Mouse (Mus musculus): ENCODE results near the gene Esr2. TPM values are rescaled to one million over a fixed set of nuclear protein-coding genes. Genes with fewer than 3 reads are reported as not detected.

Gene Esr2
- total and polyA plus RNA-seq, 2 experiments from 2014 or later: 0.14 to 1.2 TPM

GRCm38 (mm10) chr12:76128306-76128705 lies 48.8 kb downstream of the Esr2 start:
- ATAC-seq (ENCODE audit: insufficient read depth, low read depth) (no peak), DNase-seq (ENCODE audit: low spot score) (no peak)
- no peak overlapping the region for H3K4me2 ChIP-seq (ENCODE audit: low read depth, low read length)
- 54% methylated on average over 3 of the region's 3 CpGs for WGBS
- no peaks in the 10 kb centered on the region for H3K27me3 ChIP-seq (ENCODE audit: control insufficient read depth, insufficient read depth, low read length)
- no peaks in the 10 kb centered on the region for H3K36me3 ChIP-seq (replicated peaks; ENCODE audit: control insufficient read depth, insufficient read depth, low read length)
- H3K9me3 ChIP-seq (replicated peaks; ENCODE audit: control insufficient read depth, low read length): no peaks in the 10 kb centered on the region
- no peak overlapping the region for H3K4me3 ChIP-seq (ENCODE audit: low read depth, low read length)
- no peak overlapping the region for H3K9ac ChIP-seq (replicated peaks; ENCODE audit: low read depth, low read length)
- H3K27ac ChIP-seq (ENCODE audit: low read depth): no peak overlapping the region
- TF ChIP-seq CTCF (IDR thresholded peaks at IDR 0.05; ENCODE audit: low read depth): no peak
- TF ChIP-seq EP300 (IDR thresholded peaks at IDR 0.05; ENCODE audit: low read depth): no peak
- 0 out of 2 replicates have a peak, but pooled peaks cover 3% of the 10 kb centered on the region for H3K4me1 ChIP-seq (ENCODE audit: control insufficient read depth, insufficient read depth)

- no peak overlapping the region for H3K4me3 ChIP-seq (ENCODE audit: low read depth, low read length)
- H3K9me3 ChIP-seq (replicated peaks; ENCODE audit: control insufficient read depth, low read length): no peaks in the 10 kb centered on the region
- H3K4me2 ChIP-seq (ENCODE audit: low read depth, low read length): no peak overlapping the region
- no peak overlapping the region for H3K9ac ChIP-seq (replicated peaks; ENCODE audit: low read depth, low read length)
- no peak for ATAC-seq (ENCODE audit: insufficient read depth, low read depth)
- H3K4me1 ChIP-seq (ENCODE audit: control insufficient read depth, insufficient read depth): no peaks in the 10 kb centered on the region
- 78% methylated on average over 6 of the region's 6 CpGs for whole genome bisulfite sequencing
- no peaks in the 10 kb centered on the region for H3K27me3 ChIP-seq (ENCODE audit: control insufficient read depth, insufficient read depth, low read length)
- H3K36me3 ChIP-seq (replicated peaks; ENCODE audit: control insufficient read depth, insufficient read depth, low read length): no peaks in the 10 kb centered on the region
- TF ChIP-seq CTCF (IDR thresholded peaks at IDR 0.05; ENCODE audit: low read depth) (no peak), EP300 (IDR thresholded peaks at IDR 0.05; ENCODE audit: low read depth) (no peak)
- H3K27ac ChIP-seq (ENCODE audit: low read depth): no peak overlapping the region
- DNase-seq (ENCODE audit: low spot score): no peak
These were observed 53.8 kb downstream of the Esr2 start for GRCm38 (mm10) chr12:76123223-76123622.

GRCm38 (mm10) chr12:76117632-76118153 lies 59.4 kb downstream of the Esr2 start:
- H3K4me3 ChIP-seq (ENCODE audit: low read depth, low read length): no peak overlapping the region
- WGBS: 29% methylated on average over 4 of the region's 4 CpGs
- TF ChIP-seq EP300 (IDR thresholded peaks at IDR 0.05; ENCODE audit: low read depth) (peak; percentile 52; the same call in 1 of the 2 replicates), CTCF (IDR thresholded peaks at IDR 0.05; ENCODE audit: low read depth) (no peak)
- DNase-seq (ENCODE audit: low spot score) (peak; percentile 81), ATAC-seq (ENCODE audit: insufficient read depth, low read depth) (peak; percentile 94)
- no peaks in the 10 kb centered on the region for H3K9me3 ChIP-seq (replicated peaks; ENCODE audit: control insufficient read depth, low read length)
- no peak overlapping the region for H3K4me2 ChIP-seq (ENCODE audit: low read depth, low read length)
- H3K4me1 ChIP-seq (ENCODE audit: control insufficient read depth, insufficient read depth): 0 out of 2 replicates have a peak, but pooled peaks cover 3% of the 10 kb centered on the region
- no peak overlapping the region for H3K9ac ChIP-seq (replicated peaks; ENCODE audit: low read depth, low read length)
- no peaks in the 10 kb centered on the region for H3K36me3 ChIP-seq (replicated peaks; ENCODE audit: control insufficient read depth, insufficient read depth, low read length)
- H3K27ac ChIP-seq (ENCODE audit: low read depth): peak overlapping the region; percentile 87
- H3K27me3 ChIP-seq (ENCODE audit: control insufficient read depth, insufficient read depth, low read length): no peaks in the 10 kb centered on the region

DNA sequence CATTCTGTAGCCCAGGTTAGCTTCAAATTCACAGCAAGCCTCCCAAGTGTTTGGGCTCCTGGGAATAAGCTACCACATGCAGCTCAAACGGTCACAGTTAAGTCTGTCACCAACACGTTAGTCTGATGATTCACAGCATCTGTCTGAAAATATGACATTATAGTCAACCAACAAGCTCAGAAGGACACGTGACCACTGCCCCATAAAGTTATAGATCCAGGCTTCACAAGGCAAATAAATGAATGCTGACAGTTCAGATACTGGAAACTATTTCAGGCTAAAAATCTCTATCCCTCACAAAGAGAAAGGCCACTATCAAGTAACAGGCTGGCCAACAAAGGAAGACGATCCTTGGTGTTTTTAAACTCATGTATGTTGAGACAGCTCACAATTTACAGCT lies 60.5 kb downstream of the Esr2 start:
- H3K4me2 ChIP-seq (ENCODE audit: low read depth, low read length): no peak overlapping the region
- DNase-seq (ENCODE audit: low spot score) (no peak), ATAC-seq (ENCODE audit: insufficient read depth, low read depth) (no peak)

DNA sequence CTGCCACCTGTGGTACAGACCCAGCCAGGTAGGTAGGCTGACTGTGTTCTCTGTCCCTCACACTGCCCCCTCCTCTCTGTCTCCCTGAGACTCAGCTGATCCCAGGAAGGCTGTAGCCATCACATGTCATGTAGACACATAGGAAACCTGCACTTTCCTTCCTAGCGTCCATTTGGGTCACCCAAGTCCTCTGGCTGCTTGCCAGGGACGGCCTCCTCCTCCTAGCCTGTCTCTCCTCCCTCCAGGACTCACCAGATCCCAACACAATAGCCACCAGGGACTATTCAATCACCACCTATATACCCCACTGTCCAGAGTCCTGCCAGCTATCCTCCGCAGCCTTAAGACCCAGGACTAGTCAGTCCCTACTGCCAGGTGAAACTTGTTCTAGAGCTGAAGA lies 66.0 kb downstream of the Esr2 start:
- no peak overlapping the region for H3K27ac ChIP-seq (ENCODE audit: low read depth)
- 62% methylated on average over 3 of the region's 3 CpGs for WGBS
- ATAC-seq (ENCODE audit: insufficient read depth, low read depth): no peak

More for the DNA sequence above, 60.5 kb downstream of the Esr2 start:
- 58% methylated on average over 4 of the region's 4 CpGs for WGBS
- H3K27ac ChIP-seq (ENCODE audit: low read depth): peak overlapping the region; percentile 87
- no peaks in the 10 kb centered on the region for H3K9me3 ChIP-seq (replicated peaks; ENCODE audit: control insufficient read depth, low read length)
- 0 out of 2 replicates have a peak, but pooled peaks cover under 1% of the 10 kb centered on the region for H3K36me3 ChIP-seq (replicated peaks; ENCODE audit: control insufficient read depth, insufficient read depth, low read length)
- no peak overlapping the region for H3K4me3 ChIP-seq (ENCODE audit: low read depth, low read length)
- no peaks in the 10 kb centered on the region for H3K27me3 ChIP-seq (ENCODE audit: control insufficient read depth, insufficient read depth, low read length)
- H3K9ac ChIP-seq (replicated peaks; ENCODE audit: low read depth, low read length): no peak overlapping the region
- 0 out of 2 replicates have a peak, but pooled peaks cover 3% of the 10 kb centered on the region for H3K4me1 ChIP-seq (ENCODE audit: control insufficient read depth, insufficient read depth)
- TF ChIP-seq EP300 (IDR thresholded peaks at IDR 0.05; ENCODE audit: low read depth) (no peak), CTCF (IDR thresholded peaks at IDR 0.05; ENCODE audit: low read depth) (no peak)

More for the DNA sequence above, 66.0 kb downstream of the Esr2 start:
- Histone ChIP-seq H3K27me3 (ENCODE audit: control insufficient read depth, insufficient read depth, low read length) (no peaks in the 10 kb centered on the region), H3K4me2 (ENCODE audit: low read depth, low read length) (no peak overlapping the region), H3K36me3 (replicated peaks; ENCODE audit: control insufficient read depth, insufficient read depth, low read length) (peaks cover 44% of the 10 kb centered on the region), H3K4me3 (ENCODE audit: low read depth, low read length) (no peak overlapping the region), H3K4me1 (ENCODE audit: control insufficient read depth, insufficient read depth) (no peaks in the 10 kb centered on the region; the same call in 1 of the 2 replicates), H3K9ac (replicated peaks; ENCODE audit: low read depth, low read length) (no peak overlapping the region), H3K9me3 (replicated peaks; ENCODE audit: control insufficient read depth, low read length) (no peaks in the 10 kb centered on the region)
- no peak for DNase-seq (ENCODE audit: low spot score)
- TF ChIP-seq CTCF (IDR thresholded peaks at IDR 0.05; ENCODE audit: low read depth) (no peak), EP300 (IDR thresholded peaks at IDR 0.05; ENCODE audit: low read depth) (no peak)
